Mouse (Mus musculus) adipocyte (in vitro differentiated cells): ENCODE measurements around the gene Anxa9.
"Not testable (repeated sequence)": the region's sequence is repeated elsewhere in the genome, so short reads cannot be mapped to it uniquely, and the experiment has no call there.

Experiments used
- DNase-seq: peaks from one replicate; pipeline ENCODE4 v3.0.0-alpha.2; 2016; ENCODE audit warnings: low spot score

The Anxa9 gene

GRCm38 (mm10) chr3:95307100-95307499 lies at the start of gene Anxa9:
Gene Anxa9 (minus strand): TSS chr3:95307176.
- DNase-seq = no peak

GRCm38 (mm10) chr3:95355911-95356544 lies 49.1 kb upstream of the Anxa9 start:
- not testable (repeated sequence) for DNase-seq

DNA sequence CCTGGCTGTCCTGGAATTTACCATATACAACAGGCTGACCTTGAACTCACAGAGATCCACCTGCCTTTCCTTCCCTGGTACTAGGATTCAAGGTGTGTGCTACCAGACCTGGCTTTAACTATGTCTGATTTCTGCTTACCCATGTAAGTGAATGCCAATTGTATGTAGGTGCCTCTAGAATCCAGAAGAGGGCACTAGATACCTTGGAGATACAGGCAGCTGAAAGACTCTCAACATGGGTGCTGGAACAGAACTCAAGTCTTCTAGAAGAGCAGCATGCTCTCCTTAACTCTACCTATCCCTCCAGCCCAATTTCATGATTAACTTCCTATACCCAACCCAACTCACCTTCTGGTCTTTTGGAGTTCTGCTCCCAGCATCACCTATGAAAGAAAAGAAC lies 42.5 kb upstream of the Anxa9 start:
- peak; percentile 47 for DNase-seq

DNA sequence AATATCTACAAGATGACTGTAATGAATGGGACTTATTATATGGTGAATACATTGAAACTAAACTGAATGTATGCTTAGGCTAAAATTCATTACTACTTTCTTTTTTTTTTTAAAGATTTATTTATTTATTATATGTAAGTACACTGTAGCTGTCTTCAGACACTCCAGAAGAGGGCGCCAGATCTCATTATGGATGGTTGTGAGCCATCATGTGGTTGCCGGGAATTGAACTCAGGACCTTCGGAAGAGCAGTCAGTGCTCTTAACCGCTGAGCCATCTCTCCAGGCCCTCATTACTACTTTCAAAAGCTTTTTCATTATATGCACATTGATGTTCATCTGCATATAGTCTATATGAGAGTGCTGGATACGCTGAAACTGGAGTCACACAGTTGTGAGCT lies 41.4 kb upstream of the Anxa9 start:
- not testable (repeated sequence) for DNase-seq

DNA sequence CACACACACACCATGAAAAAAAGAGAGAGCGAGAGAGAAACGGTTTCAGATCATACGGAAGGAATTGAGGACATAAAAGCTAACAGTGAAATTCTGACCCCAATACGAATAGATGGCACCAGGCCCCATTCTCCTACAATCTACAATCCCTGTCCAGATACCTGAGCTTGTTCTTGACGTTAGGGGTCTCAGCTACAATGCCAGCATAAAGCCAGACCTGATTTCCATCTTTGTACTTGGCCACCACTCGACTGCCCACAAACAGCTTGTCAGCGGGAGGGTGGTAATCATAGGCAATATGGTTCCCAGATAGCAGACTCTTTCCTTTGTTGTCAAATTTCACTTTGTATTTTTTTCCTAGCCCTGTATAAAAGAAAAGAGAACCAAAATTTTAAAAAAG lies 39.5 kb upstream of the Anxa9 start:
- no peak for DNase-seq

GRCm38 (mm10) chr3:95343356-95344000 lies 36.5 kb upstream of the Anxa9 start:
- not testable (repeated sequence) for DNase-seq

DNA sequence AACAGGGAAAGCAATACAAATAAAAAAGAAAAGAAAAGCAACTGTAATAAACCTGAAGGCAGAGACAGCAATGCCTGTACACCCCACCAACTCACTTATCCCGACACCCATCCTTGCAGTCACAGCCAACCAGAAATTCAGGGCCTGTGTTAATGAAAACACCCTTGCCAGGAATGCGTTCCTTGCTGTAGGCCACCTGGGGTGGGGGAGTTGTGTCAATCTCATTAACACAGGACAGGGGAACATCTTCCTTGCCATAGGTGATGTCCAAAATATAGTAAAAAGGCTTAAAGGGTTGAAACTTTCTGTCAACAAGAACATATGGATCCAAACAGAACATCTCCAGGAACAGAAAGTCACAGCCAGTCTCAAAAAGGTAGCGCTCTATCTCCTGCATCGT lies 31.3 kb upstream of the Anxa9 start:
- DNase-seq = no peak

GRCm38 (mm10) chr3:95337345-95337744 lies 30.4 kb upstream of the Anxa9 start:
- no peak for DNase-seq

DNA sequence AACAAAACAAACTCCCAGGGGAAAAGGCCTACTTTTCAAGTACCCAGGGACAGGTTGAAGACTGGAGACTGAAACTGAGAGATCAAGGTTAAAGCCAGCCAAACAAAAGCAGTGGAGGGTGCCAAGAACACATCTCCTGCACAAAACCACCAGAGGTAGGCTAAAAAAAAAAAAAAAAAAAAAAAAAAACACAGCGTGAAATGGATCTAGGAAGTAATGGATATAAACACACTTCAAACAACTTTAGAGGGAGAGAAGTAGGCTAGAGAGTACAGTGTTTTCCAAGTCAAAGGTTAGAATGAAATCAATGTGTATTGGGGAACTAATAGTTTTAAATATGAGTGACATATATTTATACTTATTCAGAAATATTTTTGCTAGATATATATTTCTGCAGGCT lies 24.6 kb upstream of the Anxa9 start:
- DNase-seq = no peak

DNA sequence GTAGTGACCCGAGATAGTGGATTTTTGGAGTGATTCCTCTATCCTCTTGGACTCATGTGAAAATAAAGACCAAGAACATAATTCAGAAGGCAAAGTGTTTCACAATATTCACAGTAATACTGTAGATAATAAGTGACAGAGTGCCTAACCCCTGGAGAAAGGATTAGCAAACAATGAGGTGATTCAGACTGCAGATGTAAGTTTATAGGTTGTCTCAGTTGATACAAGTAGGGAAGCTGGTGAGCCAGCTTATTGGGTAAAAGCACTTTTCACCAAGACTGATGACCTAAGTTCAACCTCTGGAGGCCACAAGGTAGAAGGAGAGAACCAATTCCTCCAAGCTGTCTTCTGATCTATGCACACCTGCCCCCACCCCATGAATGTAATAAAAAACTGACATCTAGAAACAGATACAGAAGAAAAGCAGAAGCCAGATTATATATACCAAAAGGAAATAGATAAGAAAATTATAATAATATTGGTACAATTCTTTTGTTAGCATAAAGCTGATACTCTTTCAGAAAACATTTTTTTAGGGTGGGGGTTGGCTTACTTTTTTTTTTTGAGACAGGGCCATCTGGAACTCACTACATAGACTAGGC lies 21.9 kb upstream of the Anxa9 start:
- no peak for DNase-seq

GRCm38 (mm10) chr3:95324454-95325144 lies 17.6 kb upstream of the Anxa9 start:
- no peak for DNase-seq

- DNase-seq = no peak
Measured at GRCm38 (mm10) chr3:95323429-95323828, 16.5 kb upstream of the Anxa9 start.

DNA sequence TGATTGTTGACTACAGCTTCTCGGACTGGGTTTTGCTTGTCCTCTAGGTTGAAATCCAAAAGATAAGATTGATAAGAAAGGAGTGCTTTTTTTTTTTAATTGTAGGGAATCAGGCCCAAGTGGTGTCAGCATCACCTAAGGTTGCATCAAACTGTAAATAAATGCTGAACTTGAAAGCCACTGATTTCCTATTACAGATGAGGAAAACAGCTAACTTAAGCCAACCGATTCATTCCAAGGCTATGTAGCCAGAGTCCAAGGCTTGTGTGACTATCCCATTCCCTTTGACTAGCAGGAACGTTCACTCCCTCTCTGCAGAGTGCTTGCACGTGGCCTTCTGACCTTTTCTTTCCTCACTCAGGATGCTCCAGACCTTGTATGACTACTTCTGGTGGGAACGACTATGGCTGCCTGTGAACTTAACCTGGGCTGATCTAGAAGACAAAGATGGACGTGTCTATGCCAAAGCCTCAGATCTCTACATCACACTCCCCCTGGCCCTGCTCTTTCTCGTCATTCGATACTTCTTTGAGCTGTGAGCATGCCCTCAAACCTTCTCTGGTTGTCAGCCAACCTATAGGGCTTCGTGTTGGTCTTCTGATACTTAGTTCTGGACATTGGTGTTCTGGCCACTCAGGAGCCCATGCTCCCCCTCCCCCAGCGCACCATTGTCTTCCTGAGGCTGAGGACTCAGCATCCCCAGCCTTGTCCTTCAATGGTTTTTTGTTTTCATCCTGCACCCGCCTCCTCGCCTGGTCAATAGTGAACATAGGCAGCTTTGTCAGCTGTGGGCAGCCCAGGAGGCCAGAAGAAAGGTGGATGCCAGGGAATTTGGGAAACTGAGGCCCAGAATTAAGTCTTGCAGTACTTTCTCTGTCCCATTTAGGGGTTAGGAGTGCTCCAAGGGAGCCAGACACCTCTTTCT lies 13.0 kb upstream of the Anxa9 start:
- no peak for DNase-seq

GRCm38 (mm10) chr3:95319110-95319509 lies 12.1 kb upstream of the Anxa9 start:
- no peak for DNase-seq

- peak; percentile 74 for DNase-seq
Measured at GRCm38 (mm10) chr3:95318548-95318947, 11.6 kb upstream of the Anxa9 start.

- DNase-seq = peak; percentile 69
Measured at GRCm38 (mm10) chr3:95317414-95318080, 10.6 kb upstream of the Anxa9 start.

GRCm38 (mm10) chr3:95315844-95316550 lies 9.0 kb upstream of the Anxa9 start:
- peak; percentile 73 for DNase-seq

DNA sequence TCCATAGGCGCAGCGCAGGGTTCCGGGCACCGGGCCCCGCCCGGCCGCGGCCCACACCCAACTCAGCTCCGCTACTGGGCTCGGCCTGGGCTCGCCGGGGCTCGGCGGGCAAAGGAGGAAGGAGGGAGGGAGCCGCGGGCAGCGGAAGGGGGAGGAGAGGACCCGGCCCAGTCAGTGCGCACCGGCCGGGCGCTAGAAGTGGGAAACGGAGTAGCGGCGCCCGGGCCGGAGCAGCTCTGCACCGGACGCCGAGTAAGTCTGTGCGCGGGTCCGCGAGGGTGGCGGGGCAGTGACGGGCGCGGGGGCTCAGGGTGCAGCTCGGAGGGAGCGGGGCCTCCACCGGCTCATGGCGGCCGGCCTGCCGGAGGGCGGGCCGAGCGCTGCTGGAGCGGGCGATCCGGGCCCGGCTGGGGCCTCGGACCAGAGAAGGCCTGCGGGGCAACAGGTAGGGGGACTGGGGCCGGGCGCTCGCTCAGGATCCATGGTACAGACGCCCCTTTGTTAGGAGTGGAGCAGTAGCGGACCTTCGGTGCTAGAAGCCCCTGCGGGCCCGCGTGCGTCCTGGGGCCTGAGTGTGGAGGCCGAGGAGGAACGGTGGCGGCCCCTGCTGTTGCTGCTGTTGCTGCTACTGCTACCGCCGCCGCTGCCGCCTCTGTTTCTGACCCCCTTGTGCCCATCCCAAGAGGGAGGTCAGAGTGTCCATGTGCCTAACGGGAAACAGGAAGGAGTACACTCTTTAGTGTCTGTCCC lies 8.3 kb upstream of the Anxa9 start:
- peak; percentile 86 for DNase-seq

- peak; percentile 51 for DNase-seq
Measured at GRCm38 (mm10) chr3:95314486-95315093, 7.6 kb upstream of the Anxa9 start, which contains the start of gene Cers2. Gene Cers2 (plus strand): TSS chr3:95314791.
